Mouse (Mus musculus): ENCODE data around the gene Dhcr7. TPM values are rescaled to one million over a fixed set of nuclear protein-coding genes. Genes with fewer than 3 reads are reported as not detected.

Dhcr7 gene
- polyA plus RNA-seq (2012; rRNA removed): 94.1 and 98.4 TPM in 2 replicates

DNA sequence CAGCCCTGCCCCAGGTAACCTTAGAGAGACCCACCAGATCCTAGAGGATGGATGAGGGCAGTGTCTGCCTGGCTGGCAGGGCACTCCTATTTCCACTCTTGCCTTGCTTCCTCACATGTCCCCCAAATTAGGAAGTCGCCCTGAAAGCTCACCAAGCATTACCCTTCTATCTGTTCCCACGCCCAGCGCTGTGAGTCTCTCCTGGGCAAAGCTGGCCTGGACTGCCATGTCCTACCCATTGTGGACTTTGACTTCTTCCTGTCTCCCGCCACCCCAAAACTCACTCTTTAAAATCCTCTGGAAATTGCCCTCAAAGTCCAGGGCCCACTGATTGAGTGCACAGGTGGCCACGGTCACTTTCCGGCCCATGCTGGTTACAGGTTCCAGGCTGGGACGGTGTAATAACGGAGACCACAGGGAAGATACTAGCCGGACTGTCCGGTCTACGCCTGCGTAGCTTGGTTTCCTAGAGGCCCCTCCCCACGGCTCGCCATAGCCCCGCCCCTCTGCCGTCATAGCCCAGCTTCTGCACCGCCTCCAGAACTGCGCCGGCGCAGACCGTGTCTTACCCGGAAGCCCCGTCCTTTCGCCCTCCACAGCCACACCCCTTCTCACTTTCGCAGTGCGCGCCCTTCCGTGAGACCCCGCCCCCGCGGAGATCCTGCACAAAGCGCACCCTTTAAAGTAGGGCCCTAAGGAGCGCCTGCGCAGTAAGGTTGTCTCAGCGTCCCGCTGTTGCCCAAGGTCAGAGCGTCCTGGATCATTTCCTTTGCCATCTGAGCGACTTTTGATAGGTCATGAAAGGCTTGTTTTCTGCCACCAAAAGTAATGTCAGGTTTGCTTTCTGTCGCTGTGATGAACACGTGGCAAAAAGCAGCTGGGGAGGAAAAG, at the start of gene Dhcr7, which contains the start of gene Nadsyn1:
Dhcr7 (plus strand) TSS at position 771 of the 891 bp plus-strand sequence.
Nadsyn1 (minus strand) TSS at position 475 of the 891 bp plus-strand sequence.

DNA sequence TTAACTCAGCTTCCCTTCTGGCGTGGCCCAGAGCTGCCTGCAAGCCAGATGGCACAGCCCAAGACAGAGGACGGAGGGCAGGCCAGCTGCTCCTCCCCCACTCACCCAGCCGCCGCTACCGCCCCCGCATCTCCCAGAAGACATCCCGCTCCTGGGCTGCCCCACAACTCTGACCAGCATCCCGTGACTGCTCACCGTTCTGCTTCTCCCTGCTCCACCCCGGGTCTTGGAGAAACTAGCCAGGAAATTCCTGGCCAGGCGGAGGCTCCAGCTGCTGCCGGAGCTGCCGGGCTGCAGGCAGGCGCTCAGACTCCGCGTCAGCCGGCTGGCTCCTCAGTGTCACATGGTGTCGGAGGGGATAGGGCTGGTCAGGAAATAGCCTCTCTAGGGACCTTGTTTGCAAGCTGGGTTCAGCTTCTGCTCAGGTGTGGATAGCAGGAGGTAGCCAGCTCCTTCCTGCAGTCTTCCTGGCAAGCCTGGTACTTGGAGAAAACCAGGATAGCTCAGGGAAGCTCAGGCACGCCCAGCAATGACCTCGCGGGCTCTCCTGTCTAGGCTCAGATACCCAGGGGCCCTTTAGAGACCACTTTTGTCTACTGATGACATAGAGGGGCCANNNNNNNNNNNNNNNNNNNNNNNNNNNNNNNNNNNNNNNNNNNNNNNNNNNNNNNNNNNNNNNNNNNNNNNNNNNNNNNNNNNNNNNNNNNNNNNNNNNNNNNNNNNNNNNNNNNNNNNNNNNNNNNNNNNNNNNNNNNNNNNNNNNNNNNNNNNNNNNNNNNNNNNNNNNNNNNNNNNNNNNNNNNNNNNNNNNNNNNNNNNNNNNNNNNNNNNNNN, 38.7 kb upstream of the Dhcr7 start, which contains the start of gene Mrgpre:
Mrgpre (minus strand) TSS at position 505 of the 834 bp plus-strand sequence.

DNA sequence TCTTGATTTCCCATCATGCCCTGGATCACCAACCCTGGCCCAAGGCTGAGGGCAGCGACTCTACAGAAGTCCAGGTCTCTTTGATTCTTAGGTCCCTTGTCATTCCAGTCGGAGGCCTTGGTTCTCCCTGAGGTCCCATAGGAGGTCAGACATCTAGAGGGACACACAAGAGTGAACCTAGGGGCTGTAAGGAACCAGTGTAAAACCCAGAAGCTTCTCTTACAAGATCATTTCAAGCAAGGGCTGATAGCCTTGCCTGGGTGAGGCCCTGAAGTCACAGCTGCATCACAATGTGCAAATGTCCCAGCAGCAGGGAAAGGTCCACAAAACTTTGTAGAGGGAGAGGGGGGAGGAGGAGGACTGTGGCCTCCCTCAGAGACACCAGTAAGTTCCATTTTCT, 43.6 kb downstream of the Dhcr7 start, which contains the start of gene Gm498:
Gm498 (plus strand) TSS at position 301 of the 400 bp plus-strand sequence.

Other genes with a start within 250 kb of the Dhcr7 start
- gene Cars, start 223.1 kb upstream of the Dhcr7 start, polyA plus RNA-seq (2012; rRNA removed): 50.5 and 55.0 TPM in 2 replicates
- gene Tnfrsf26, start 194.4 kb upstream of the Dhcr7 start, polyA plus RNA-seq (2012; rRNA removed): 0.38 and 0.41 TPM in 2 replicates
- 6.0 and 9.1 TPM in 2 replicates for gene Tnfrsf22, start 173.5 kb upstream of the Dhcr7 start, polyA plus RNA-seq (2012; rRNA removed)
- 2.1 and 3.0 TPM in 2 replicates for gene Tnfrsf23, start 137.3 kb upstream of the Dhcr7 start, polyA plus RNA-seq (2012; rRNA removed)
- 44.1 and 49.9 TPM in 2 replicates for gene Osbpl5, start 66.2 kb upstream of the Dhcr7 start, polyA plus RNA-seq (2012; rRNA removed)
- not detected in 2 replicates for gene Mrgprg, start 56.2 kb upstream of the Dhcr7 start, polyA plus RNA-seq (2012; rRNA removed)
- 4.6 and 6.0 TPM in 2 replicates for gene Mrgpre, start 38.6 kb upstream of the Dhcr7 start, polyA plus RNA-seq (2012; rRNA removed)
- 13.2 and 13.7 TPM in 2 replicates for gene Nadsyn1, start 296 bp upstream of the Dhcr7 start, polyA plus RNA-seq (2012; rRNA removed)
- not detected in 2 replicates for gene Gm498, start 43.7 kb downstream of the Dhcr7 start, polyA plus RNA-seq (2012; rRNA removed)
- gene Shank2, start 178.8 kb downstream of the Dhcr7 start, polyA plus RNA-seq (2012; rRNA removed): 18.5 and 20.3 TPM in 2 replicates

All from central nervous system, embryonic 14 days (tissue).